Mouse (Mus musculus): Measurements from ENCODE around the gene Acp1.
A peak's percentile ranks its signal among the peaks of the same experiment; 100 is the strongest.

Acp1 gene

DNA sequence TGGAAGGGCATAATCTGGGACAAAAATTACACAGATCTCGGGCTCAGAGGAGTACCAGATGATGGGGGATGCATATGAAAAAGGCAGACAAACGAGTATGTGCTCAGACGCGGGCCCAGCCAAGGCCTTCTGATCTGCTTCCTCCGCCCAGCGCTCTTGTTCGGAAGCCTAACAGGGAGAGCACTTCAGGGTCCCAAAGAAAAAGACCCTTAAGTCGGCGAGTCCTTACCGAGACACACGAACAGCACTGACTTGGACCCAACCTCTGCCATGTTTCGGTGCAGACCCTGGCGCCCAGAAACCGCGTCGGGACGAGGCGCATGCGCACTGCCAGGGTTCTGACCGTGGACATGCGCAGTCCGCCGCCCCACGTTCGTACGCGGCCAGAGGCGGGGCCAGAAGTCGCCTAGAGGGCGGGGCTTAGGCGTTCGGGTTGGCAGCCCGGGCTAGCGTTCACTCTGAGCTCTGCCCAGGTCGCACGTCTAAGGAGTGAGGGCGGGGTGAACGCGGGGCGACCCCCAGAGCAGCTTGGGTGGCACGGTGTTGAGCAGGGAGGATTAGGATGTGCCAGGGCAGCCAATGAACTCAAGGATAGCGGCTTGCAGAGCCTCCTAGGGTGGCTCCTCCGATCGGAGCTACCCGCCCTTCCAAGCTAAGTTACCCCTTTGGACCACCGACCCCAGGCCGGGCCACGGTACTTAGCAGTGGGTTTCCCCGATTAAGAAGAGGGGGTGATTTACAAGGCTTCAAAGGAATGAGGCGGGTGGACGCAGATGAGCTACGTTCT lies at the start of gene Acp1, which contains the start of gene Sh3yl1:
TSS of gene Acp1 (minus strand) at position 329 of the 787 bp plus-strand sequence.
TSS of gene Sh3yl1 (plus strand) at position 408 of the 787 bp plus-strand sequence.
- DNase-seq: peak; percentile 96

DNA sequence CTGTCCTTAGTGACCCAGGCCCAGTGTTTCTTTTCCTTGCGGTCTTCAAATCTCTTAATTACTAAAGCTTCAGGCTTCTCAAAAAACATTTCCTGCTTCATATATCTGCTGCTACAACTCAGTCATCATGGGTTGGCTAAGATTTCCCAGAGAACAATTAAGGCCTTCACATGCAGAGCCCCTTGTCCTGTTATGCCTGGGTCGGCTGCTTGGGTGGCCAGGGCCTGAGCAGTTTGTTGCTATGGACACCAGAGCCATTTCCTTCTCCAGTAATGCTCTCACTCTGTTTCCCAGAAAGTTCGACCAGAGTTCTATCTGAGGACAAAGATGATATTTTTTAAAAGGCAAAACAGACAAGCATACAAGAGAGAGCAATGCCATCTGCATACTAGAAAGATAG lies 32.8 kb upstream of the Acp1 start:
- no peak for DNase-seq

DNA sequence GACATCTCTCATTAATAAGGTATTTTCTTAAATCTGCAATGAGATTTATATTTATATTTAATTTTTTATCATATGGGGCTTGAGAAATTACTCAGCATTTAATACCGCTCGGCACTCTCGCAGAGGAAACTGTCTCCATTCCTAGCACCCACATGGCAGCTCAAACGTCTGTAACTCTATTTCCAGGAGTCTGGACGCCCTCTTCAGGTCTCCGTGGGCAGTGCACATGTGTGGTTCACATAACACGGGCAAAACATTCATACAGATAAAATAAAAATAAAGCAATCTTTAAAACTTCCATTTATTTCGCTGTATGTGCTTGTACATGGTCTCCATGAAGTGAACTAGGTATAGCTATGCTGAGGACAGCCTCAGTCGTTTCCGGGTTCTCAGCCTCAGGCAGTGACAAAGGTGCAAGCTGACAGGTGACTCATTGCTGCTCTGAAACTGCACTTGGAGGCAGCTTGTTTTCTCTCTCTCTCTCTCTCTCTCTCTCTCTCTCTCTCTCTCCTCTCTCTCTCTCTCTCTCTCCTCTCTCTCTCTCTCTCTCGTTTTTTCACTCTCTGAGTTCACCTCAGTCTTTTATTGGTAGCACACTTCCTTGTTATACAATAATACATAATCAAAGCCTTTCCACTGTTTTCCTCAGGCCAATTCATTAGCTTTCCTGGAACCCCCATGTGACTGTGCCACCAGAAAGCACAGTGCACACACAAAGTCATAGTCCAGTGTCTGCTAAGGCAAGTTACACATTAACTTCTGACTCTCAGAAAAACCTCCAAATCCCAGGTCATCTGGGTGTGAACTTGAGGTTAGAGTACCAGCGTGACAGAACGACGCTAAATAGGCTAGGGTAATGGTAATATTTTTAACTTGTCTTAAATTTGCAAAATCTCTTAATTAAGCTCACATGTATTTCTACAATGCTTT lies 31.9 kb upstream of the Acp1 start:
- no peak for DNase-seq

DNA sequence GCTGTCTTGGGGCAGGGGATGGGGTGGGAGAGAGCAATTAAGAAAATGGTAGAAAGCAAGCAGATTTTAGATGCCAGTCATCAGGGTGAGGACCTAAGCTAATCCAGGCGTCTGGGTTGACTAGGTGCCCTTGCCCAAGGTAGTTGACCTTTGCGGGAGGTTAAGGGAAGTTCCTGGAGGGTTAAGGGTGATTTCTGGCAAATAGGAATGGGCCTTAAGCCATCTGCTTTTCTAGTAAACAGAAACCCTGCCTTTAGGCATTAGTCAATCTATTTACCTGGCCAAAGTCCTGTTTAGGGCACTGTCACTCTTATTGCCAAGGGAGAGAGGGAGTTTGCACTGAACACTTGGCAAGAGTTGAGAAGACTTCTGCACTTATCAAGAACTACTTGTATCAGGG lies 25.5 kb upstream of the Acp1 start:
- DNase-seq: no peak

DNA sequence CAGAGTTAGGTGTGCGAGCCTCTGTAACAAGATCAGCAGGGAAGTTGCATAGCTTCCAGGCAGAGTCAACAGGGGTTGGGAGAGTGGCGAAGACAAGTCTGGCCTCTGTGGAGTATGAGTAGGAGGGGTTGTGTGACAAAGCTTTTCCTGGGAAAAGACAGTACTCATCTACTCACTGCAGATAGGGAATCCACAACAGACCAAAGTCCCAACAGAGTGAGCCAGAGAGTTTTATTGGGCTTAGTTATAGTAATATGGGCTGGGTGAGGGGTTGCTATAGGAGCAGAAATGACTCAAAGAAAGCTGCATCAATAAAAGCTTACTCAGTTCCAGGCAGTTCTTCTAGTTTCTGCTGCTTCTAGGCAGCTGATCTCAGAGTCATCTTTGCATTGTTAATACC lies 21.9 kb upstream of the Acp1 start:
- no peak for DNase-seq

DNA sequence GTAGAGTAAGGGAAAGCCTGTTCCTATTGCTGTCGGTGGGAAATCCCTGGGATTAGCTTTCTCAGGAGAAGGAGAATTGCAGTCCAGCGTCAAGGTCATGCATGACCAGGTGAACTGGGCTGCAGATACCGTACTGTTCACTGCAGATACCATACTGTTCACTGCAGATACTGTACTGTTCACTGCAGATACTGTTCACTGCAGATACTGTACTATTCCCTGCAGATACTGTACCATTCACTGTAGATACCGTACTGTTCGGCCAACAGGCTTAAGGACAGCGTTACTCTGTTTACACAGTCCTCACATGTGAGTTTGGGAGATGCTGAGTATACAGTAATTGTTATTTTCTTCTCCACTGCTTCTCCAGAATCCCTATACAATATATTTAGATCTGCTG lies 16.8 kb upstream of the Acp1 start:
- DNase-seq: no peak

DNA sequence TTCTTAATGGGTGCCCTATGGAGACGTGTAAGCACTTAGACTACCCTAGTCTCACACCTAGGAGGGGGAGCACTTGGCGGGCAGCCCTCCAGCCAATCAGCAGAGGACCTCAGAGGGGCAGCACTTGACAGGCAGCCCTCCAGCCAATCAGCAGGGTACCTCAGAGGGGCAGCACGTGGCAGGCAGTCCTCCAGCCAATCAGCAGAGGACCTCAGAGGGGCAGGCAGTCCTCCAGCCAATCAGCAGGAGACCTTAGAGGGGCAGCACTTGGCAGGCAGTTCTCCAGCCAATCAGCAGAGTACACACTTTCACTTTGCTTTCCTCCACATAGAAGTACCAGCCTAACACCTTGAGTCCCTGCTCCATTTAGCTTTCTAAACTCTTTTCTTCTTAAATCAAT lies 11.0 kb upstream of the Acp1 start:
- DNase-seq: no peak

DNA sequence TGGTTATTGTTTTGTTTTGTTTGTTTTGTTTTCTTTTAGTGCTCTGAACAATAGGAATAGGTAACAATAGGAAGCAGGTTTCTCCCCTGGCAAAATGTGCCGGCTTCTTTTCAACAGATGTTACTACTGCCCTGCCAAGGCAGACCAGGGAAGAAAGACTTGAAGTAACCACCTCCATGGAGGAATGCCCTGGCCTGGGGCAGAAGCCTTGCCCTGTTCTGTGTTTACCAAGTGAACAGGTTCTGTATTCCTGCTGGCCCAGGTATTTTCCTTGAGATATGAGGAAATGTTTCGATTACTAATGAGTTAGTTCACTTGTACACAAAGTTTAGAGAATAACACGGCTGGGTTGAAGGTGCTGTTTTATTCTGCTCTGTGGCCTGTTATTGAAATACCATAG lies 1.5 kb upstream of the Acp1 start:
- DNase-seq: peak; percentile 10

DNA sequence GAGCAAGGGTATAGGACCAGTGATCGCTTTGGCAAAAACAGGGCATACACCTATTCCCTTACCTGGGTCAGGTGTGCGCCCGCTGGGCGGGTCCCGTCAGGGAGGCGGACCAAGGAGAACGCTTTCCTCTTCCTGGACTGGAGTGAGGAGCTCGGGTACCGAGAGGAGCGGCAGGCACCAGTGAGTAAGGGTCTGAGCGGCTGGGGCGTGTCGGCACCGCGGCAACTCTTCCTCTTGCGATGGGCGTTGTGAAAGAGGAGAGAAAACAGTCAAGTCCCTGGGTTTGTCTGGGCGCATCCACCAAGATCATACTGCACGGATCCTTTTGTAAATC lies 626 bp upstream of the Acp1 start:
- peak; percentile 71 for DNase-seq

DNA sequence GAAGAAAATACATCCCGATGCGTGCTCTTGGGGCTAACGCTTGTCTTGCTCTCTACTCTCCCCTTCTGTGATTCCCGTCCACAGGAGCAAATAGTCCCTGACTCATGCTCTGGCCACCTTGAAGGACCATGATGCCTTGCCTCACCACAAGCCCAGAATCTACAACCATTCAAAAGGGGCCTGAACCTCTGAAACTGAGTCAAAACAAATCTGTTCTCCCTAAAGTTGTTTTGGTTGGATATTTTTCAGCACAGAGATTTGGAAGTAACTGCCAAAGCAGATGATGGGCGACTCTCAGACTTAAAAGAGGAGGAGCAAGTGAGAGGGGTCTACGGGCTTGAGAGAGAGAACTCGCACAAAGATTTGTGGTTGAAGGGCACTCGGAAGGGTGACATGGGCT lies 529 bp downstream of the Acp1 start:
- DNase-seq: peak; percentile 12

DNA sequence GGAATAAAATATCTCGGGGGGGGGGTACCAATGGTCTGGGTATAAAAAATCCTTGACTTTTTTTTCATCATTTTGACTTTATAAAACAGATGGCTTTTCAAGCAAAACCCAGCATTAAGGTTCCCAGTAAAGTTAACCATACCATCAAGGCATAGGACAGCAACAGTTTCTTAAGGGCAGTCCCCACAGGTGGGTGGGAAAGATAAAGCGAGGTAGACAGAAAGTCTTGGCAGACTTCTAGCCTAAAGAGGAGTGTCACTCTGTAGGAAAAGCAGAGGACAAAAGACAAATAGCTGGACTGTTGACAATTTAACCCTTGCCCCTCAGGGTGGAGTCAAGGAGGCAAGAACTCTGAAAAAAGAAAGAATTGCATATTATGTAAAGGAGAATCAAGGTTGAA lies 1.5 kb downstream of the Acp1 start:
- DNase-seq: no peak

DNA sequence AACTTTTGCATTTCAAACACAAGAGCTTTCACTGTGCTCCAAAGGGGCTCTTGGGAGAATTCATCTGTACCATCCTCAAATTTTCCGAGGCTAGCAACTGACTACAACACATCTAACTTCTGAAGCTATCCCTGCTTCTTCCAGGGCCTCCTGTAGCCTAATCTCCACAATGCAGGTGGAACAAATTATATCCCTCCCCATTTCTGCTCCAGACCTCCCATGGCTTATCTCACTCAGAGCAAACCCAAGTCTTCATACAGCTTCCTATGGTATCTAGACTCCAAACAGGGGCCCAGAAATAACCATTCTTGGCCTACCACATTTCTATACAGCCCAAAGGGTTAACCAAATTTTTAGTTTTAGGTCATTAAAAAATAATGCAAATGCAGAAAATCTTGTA lies 2.7 kb downstream of the Acp1 start:
- no peak for DNase-seq

DNA sequence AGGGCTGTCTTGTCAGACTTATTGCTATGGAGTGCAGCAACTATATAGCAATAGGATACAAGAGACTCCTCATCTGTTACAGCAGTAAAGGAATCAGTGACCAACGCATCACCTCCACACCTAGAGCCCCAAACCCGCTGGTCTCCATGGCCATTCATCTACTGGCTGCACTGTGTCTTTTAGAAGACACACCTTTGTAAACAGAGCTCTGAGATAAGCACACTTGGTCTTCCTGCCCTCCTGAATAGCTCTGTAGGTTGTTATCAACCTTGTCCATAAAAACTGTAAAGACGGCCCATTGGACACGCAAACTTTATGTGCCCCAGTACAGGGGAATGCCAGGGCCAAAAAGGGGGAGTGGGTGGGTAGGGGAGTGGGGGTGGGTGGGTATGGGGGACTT lies 14.3 kb downstream of the Acp1 start:
- no peak for DNase-seq

DNA sequence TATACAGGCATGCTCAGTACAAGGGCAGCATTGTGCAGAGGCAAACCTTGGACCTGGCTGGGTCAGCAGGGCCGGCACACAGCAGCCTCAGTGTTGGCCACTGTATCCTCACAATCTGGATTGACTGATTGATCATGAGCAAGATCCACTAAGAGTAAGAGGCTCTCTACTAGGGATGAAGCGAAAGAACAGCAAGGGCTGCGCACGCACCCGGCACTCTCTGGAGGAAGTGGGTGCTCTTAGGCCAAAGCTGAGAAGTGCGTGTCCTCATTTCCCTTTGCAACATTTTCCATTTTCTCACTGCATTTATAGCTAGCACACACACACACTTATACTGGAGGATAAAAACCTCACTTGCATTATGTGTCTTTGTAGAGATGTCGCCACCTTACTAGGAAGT lies 20.0 kb downstream of the Acp1 start:
- no peak for DNase-seq

DNA sequence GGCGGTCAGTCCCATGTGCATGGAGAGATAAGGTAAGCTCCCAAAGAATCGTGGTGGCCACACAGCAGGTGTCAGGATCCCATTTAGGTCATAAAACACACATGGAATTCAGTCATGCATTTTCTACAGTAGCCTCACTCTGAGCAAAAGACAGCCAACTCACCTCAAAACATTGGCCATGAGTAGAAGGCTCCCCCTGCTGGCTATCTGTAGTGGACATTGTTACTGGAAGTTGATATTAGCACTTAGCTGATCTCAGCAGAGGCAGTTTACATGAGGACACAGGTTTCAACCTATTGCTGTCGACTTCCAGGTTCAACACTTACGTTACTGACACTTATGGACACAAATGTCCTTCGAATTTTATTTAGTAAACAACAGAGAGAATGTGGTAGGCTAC lies 21.3 kb downstream of the Acp1 start:
- DNase-seq: peak; percentile 19

DNA sequence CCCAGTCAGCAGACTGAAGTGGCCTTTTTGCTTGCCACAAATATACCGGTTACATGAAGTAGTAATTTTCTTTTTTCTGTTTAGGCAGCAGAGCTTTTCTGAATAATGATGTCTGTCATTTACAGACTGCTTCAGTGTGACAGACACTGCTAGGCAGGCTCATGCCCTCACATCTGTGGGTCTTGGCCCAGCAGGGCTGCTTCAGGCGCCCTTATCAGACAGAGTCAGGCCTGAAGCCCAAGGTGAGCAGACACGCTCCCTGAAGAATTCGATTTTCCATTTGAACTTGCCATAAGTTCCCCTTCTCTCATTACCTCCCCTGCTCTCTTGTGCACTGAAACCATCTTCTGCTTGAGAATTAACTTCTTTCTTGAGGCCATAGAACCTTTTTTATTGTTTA lies 23.4 kb downstream of the Acp1 start:
- no peak for DNase-seq

DNA sequence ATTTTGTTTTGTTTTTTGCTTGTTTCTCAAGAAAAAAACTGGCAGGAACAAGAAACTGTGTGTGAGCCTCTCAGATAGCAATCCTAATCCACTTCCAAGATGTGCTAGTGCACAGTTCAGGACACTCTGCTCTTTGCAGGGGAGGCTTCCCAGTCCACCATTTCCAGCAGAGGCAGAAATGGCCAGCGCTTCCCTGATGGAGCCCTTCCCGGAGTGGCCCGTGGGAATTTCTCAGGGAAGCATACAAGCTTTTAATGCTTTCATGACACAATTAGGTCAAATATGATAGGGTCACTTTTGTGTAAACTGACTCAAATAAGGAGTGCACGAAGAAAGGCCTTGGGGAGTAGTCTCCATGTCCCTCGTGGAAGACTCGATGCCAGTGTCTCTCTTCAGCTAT lies 25.5 kb downstream of the Acp1 start:
- no peak for DNase-seq

DNA sequence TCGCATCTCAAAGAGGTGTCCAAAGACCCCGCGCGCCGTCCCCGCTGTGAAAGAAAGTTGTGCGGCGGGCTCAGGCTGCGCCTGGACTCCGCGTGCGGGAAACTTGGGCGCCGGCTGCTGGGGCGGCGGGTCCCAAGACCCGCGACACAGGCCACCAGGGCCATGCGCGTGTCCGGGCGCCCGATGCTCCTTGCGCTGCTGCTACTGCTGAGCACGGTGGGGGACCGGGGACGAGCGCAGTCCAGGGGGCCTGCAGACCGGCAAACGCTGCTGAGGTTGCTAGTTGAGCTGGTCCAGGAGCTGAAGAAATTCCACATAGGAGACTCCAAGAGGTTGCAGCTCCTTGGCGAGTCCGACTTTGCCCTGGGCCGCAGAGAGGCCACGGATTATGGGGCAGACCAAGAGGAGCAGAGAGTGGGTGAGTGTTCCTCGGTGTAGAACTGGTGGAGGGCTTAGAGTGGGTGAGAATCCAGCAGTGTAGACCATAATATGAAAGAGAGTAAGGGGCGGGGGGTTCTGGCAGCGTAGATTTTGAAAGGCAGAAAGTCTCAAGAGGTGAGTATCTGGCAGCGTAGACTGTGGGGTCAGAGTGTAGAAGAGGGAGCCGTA lies 26.7 kb downstream of the Acp1 start:
- no peak for DNase-seq

DNA sequence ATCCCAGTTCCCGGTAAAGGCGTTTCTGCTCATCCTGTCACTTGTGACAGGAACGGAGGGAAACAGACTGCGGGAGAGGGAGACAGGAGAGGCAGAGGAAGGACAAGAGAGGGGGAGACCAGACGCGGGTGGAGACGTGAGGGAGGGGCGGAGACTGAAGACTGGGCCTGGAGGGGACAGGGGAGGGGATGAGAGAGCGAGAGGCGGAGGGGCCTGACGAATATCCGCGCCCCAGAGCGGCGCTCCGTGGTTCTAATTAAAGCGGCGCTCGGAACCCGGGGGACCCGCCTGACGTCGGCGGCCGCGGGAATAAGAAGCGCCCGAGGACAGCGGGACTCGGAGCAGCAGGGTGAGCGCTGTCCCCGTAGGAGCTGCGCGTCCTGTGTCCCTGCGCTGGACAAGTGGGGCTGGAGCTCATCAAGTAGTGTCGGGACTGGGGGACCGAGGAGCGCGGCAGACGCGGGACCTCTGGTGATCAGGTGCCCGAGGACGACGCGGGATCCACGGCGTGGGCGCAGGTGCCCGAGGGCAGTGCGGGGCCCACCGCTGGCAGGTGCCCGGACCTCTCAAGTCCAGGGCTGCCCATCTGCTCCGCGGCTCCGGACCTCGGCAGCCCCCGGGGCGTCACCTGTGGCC lies 27.3 kb downstream of the Acp1 start, which contains the start of gene Alkal2:
TSS of gene Alkal2 (plus strand) at position 337 of the 636 bp plus-strand sequence.
- DNase-seq: no peak

DNA sequence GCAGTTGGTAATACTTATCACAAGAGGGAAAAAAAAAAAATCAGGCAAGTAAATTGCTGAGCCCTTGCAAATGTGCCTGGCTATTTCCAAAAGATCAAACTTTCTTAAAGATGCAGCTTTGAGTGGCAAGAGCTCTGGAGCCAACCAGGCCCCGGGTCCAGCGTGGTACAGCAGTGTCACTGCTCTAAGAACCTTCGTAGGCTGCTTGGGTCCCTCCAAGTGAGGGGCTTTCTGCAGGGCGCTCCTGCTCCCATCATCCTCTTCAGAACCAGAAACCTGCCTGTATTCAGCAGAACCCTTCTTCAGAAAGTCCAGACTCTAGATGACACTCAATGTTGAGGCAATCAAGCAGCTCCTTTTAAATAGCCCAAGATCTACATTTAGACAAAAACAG lies 27.8 kb downstream of the Acp1 start:
- no peak for DNase-seq

DNA sequence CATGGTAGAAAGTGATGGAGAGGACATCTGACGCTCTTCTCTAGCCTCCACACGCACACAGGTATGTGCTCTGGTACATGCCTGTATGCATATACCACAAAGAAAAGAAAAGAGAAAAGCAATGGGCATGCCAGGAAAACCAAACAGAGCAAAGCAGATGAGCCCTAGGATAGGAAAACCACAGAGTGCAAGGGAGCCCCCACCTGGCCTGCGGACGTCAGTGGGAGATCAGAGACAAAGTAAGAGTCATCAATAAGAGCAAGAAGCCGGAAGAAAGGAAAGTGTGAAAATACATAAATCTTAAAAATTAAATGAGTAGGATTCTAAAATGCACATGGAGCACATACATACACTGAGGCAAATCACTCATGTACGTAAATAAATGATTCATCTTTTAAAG lies 31.9 kb downstream of the Acp1 start:
- no peak for DNase-seq

DNA sequence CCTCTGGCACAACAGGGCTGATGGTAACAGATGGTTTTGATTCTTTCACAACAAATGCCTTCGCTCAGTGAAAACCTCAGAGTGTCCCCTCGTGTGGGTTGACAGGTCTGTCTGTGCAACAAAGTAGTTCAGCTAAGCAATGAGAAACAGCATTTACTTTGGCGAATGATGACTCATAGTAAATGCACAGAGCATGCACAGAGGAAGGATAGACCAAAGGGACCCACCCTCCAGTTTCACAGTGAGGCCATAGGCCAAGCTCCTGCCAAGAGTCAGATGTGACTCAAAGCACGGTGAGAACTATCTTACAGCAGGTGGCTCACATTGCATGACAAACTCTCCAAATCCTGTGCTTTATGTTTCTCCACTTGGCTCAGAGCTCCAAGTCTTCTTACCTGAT lies 45.6 kb downstream of the Acp1 start:
- DNase-seq: no peak

DNA sequence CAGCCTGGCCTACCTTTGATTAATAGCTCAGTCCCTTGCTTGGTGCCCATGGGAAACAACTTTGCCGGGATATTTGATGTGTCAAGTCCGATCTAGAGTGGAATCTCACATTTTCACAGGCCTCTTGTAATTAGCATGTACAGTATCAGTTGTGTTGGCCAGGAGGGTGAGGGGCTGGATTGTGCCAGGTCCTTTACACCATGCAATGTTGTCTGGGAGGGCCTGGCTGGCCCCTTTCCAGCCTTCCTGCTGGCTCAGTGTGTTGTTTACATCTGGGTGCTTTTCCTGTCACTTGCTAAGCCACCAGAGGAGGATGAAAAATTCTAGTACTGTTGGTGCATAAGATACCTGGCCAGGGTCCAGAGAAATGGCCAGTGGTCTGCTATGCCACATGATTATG lies 47.0 kb downstream of the Acp1 start:
- DNase-seq: no peak
